Mouse (Mus musculus): ENCODE measurements around the gene Myoz1. TPM values are rescaled to one million over a fixed set of nuclear protein-coding genes. Genes with fewer than 3 reads are reported as not detected.

The Myoz1 gene
- polyA plus RNA-seq, 1 experiment from 2014 or later = 23.6 TPM

DNA sequence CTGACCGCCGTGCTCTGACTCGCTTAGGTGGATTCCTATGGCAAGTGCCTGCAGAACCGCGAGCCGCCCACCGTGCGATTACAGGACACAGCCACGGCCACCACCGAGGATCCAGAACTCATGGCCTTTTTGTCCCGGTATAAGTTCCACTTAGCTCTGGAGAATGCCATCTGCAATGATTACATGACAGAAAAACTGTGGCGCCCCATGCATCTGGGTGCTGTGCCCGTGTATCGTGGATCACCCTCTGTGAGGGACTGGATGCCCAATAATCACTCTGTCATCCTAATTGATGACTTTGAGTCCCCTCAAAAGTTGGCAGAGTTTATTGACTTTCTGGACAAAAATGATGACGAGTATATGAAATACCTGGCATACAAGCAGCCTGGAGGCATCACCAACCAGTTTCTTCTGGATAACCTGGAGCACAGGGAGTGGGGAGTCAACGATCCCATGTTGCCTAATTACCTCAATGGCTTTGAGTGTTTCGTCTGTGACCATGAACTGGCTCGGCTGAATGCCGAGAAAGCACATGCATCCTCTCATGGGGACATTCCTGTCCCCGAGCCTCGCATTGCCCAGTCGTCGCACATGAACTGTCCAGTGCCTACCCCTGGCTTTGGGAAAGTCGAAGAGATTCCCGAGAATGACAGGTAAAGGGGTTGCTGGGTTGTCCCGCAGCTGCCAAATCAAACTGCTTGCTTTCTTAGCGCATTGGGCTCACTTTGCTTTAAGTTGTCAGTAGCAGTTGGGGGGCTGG lies 39.6 kb upstream of the Myoz1 start:
- peak overlapping the region; percentile 78 for H3K4me2 ChIP-seq
- H3K27me3 ChIP-seq (ENCODE audit: control insufficient read depth, insufficient read depth, low read length) = no peaks in the 10 kb centered on the region
- peak overlapping the region; percentile 75 for H3K4me3 ChIP-seq (ENCODE audit: low read depth, low read length)
- peaks cover 31% of the 10 kb centered on the region for H3K4me1 ChIP-seq (ENCODE audit: control insufficient read depth, insufficient read depth, low read length)
- H3K9ac ChIP-seq (ENCODE audit: low read depth, low read length) = peak overlapping the region; percentile 80
- ATAC-seq (replicated peaks; ENCODE audit: insufficient number of reproducible peaks, low FRiP score, low TSS enrichment) = no peak
- WGBS (ENCODE audit: insufficient replicate concordance) = 15% methylated on average over 27 of the region's 27 CpGs
- H3K36me3 ChIP-seq (ENCODE audit: control insufficient read depth, insufficient read depth, low read length) = peaks cover 24% of the 10 kb centered on the region
- H3K27ac ChIP-seq (ENCODE audit: low read depth, low read length) = peak overlapping the region; percentile 93
- H3K9me3 ChIP-seq (replicated peaks; ENCODE audit: control insufficient read depth, low read length) = no peaks in the 10 kb centered on the region

DNA sequence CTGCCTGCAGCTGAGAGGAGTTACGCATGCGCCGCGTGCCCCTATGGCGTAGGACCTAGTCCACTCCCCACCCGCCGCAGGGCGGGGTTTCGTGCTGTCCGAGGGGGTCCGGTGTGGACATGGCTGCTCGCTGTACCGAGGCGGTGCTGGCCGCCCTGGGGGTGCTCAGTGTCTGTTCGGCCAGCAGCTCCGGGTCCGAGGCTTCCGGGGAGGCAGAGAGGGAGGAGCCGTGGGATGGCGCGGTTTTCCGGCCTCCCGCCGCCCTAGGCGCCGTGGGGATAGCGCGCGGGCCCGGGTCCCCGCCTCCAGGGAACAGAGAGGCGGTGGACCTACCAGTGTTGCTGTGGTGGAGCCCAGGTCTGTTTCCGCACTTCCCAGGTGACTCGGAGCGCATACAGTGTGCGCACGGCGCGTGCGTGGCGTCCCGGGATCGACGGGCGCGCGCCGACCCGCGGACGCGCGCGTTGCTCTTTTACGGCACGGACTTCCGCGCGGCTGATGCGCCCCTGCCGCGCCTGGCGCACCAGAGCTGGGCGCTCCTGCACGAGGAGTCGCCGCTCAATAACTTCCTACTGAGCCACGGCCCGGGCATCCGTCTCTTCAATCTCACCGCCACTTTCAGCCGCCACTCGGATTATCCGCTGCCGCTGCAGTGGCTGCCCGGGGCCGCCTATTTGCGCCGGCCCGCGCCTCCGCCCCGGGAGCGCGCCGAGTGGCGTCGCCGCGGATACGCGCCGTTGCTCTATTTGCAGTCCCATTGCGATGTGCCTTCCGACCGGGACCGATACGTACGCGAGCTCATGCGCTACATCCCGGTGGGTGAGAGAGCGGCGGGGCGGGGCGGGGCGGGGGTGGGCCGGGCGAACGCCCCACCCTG lies 38.8 kb upstream of the Myoz1 start, which contains the start of gene Fut11:
TSS of gene Fut11 (plus strand) at position 85 of the 877 bp plus-strand sequence.
- H3K4me3 ChIP-seq (ENCODE audit: low read depth, low read length) = peak within 1 kb of the TSS; percentile 75
- H3K4me1 ChIP-seq (ENCODE audit: control insufficient read depth, insufficient read depth, low read length) = peaks cover 31% of the 10 kb centered on the region
- peak within 1 kb of the TSS; percentile 80 for H3K9ac ChIP-seq (ENCODE audit: low read depth, low read length)
- no peaks in the 10 kb centered on the region for H3K9me3 ChIP-seq (replicated peaks; ENCODE audit: control insufficient read depth, low read length)
- peaks cover 24% of the 10 kb centered on the region for H3K36me3 ChIP-seq (ENCODE audit: control insufficient read depth, insufficient read depth, low read length)
- no peaks in the 10 kb centered on the region for H3K27me3 ChIP-seq (ENCODE audit: control insufficient read depth, insufficient read depth, low read length)
- ATAC-seq (replicated peaks; ENCODE audit: insufficient number of reproducible peaks, low FRiP score, low TSS enrichment) = peak; percentile 87
- peak within 1 kb of the TSS; percentile 93 for H3K27ac ChIP-seq (ENCODE audit: low read depth, low read length)
- under 1% methylated on average over 110 of the region's 111 CpGs for WGBS (ENCODE audit: insufficient replicate concordance)
- peak within 1 kb of the TSS; percentile 78 for H3K4me2 ChIP-seq

DNA sequence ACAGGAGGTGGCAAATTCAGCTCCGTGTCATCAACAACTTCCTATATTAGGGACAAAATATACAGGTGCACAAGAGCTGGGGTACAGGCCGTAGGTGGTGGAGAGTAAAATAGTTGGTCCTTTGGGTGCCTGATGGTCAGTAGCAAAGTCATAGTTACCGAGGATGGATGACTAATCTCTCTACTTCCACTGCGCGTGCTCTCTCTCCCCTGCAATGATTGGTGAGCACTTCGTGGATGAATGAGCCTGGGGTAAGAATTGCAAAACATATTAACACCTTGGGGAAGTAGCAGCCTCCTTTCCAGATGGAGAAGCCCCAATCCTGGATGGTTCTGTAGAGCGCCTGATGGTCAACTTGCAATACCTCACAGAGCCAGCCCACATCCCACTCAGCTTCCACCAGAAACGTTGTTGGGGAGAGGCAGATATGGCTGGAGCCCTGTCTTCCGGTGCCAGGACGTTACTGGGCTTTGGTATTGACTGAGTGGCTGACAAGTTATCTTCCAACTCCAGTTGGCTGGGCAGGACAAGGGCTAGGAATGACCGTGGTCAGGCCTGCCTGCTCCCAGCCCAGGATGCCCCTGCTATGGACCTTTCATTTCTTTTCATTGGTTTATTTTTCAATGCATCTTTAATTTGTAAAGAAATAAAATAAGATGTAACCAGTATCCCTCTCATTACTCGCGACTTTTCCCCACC lies 38.0 kb upstream of the Myoz1 start:
- Histone ChIP-seq H3K9me3 (replicated peaks; ENCODE audit: control insufficient read depth, low read length) (no peaks in the 10 kb centered on the region), H3K36me3 (ENCODE audit: control insufficient read depth, insufficient read depth, low read length) (peaks cover 32% of the 10 kb centered on the region), H3K4me3 (ENCODE audit: low read depth, low read length) (peak overlapping the region; percentile 75), H3K27ac (ENCODE audit: low read depth, low read length) (peak overlapping the region; percentile 93), H3K4me1 (ENCODE audit: control insufficient read depth, insufficient read depth, low read length) (peaks cover 31% of the 10 kb centered on the region), H3K9ac (ENCODE audit: low read depth, low read length) (peak overlapping the region; percentile 80), H3K27me3 (ENCODE audit: control insufficient read depth, insufficient read depth, low read length) (no peaks in the 10 kb centered on the region), H3K4me2 (peak overlapping the region; percentile 78)
- ATAC-seq (replicated peaks; ENCODE audit: insufficient number of reproducible peaks, low FRiP score, low TSS enrichment) = peak; percentile 36
- 44% methylated on average over 13 of the region's 13 CpGs for WGBS (ENCODE audit: insufficient replicate concordance)

DNA sequence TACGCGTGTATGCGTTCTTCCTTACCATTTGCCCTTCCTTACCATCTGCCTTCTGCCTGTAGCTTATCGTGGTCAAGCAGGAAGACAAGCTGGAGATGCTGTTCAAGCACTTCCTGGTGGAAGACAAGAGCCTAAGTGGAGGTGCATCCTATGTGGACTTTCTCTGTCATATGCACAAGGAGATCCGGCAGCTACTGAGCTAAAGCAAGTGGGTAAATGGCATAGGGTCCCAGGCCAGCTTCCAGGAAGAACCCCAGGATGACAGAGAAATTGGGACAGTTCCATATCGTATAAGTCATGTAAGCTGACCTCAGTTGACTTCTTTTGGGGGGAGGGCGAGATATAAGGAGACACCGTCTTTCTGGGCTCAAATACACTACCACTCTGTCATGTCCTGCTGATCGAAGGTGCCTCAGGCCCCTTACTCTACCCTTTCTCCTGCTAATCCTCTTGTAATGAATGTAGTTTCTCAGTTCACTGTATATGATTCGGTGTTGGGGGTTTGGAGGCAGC lies 37.3 kb upstream of the Myoz1 start:
- H3K27me3 ChIP-seq (ENCODE audit: control insufficient read depth, insufficient read depth, low read length) = no peaks in the 10 kb centered on the region
- no peak overlapping the region for H3K9ac ChIP-seq (ENCODE audit: low read depth, low read length)
- WGBS (ENCODE audit: insufficient replicate concordance) = 81% methylated on average over 10 of the region's 10 CpGs
- peaks cover 39% of the 10 kb centered on the region for H3K36me3 ChIP-seq (ENCODE audit: control insufficient read depth, insufficient read depth, low read length)
- H3K4me1 ChIP-seq (ENCODE audit: control insufficient read depth, insufficient read depth, low read length) = peaks cover 29% of the 10 kb centered on the region
- no peak overlapping the region; the same call in 1 of the 2 replicates for H3K4me2 ChIP-seq
- H3K9me3 ChIP-seq (replicated peaks; ENCODE audit: control insufficient read depth, low read length) = no peaks in the 10 kb centered on the region
- peak overlapping the region; percentile 5; the same call in 1 of the 2 replicates for H3K27ac ChIP-seq (ENCODE audit: low read depth, low read length)
- no peak for ATAC-seq (replicated peaks; ENCODE audit: insufficient number of reproducible peaks, low FRiP score, low TSS enrichment)
- no peak overlapping the region for H3K4me3 ChIP-seq (ENCODE audit: low read depth, low read length)

DNA sequence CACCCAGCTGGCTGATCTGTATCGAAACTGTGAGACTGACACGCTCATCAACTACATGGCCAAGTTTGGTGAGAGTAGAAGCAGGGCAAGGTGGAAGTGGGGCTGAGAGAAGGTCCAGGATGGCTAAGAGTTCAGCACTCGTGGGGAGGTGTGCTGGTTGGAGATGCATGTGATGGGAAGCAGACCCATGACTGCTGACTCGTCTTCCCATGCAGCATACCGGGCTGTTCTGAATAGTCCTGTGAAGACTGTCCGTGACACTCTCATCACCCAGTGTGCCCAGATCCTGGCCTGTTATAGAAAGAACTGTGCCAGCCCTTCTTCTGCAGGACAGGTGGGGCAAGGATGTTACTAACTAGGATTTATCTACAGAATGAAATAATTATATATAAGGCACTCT lies 35.4 kb upstream of the Myoz1 start:
- H3K9ac ChIP-seq (ENCODE audit: low read depth, low read length) = no peak overlapping the region
- H3K36me3 ChIP-seq (ENCODE audit: control insufficient read depth, insufficient read depth, low read length) = peaks cover 57% of the 10 kb centered on the region
- ATAC-seq (replicated peaks; ENCODE audit: insufficient number of reproducible peaks, low FRiP score, low TSS enrichment) = no peak
- H3K27me3 ChIP-seq (ENCODE audit: control insufficient read depth, insufficient read depth, low read length) = no peaks in the 10 kb centered on the region
- H3K9me3 ChIP-seq (replicated peaks; ENCODE audit: control insufficient read depth, low read length) = no peaks in the 10 kb centered on the region
- H3K4me1 ChIP-seq (ENCODE audit: control insufficient read depth, insufficient read depth, low read length) = peaks cover 16% of the 10 kb centered on the region
- 93% methylated on average over 6 of the region's 6 CpGs for WGBS (ENCODE audit: insufficient replicate concordance)
- H3K4me2 ChIP-seq = no peak overlapping the region
- H3K27ac ChIP-seq (ENCODE audit: low read depth, low read length) = no peak overlapping the region
- no peak overlapping the region for H3K4me3 ChIP-seq (ENCODE audit: low read depth, low read length)

DNA sequence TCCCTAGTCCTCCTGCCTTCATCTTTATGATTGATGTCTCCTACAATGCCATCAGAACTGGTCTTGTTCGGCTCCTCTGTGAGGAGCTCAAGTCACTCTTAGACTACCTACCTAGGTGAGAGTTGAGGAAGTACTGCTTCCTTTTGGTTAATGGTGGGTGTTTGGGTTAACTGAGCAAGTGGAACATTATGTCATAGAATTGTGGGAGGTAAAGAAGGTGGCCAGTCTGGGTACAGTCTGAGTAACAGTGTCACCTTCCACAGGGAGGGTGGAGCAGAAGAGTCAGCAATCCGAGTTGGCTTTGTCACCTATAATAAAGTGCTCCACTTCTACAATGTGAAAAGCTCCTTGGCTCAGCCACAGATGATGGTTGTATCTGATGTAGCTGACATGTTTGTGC lies 32.7 kb upstream of the Myoz1 start:
- 86% methylated on average over 2 of the region's 2 CpGs for WGBS (ENCODE audit: insufficient replicate concordance)
- no peak for ATAC-seq (replicated peaks; ENCODE audit: insufficient number of reproducible peaks, low FRiP score, low TSS enrichment)
- H3K4me1 ChIP-seq (ENCODE audit: control insufficient read depth, insufficient read depth, low read length) = peaks cover 2% of the 10 kb centered on the region; the same call in 1 of the 2 replicates
- no peak overlapping the region for H3K4me3 ChIP-seq (ENCODE audit: low read depth, low read length)
- H3K4me2 ChIP-seq = no peak overlapping the region
- peaks cover 83% of the 10 kb centered on the region for H3K36me3 ChIP-seq (ENCODE audit: control insufficient read depth, insufficient read depth, low read length)
- no peak overlapping the region for H3K27ac ChIP-seq (ENCODE audit: low read depth, low read length)
- H3K9ac ChIP-seq (ENCODE audit: low read depth, low read length) = no peak overlapping the region
- H3K9me3 ChIP-seq (replicated peaks; ENCODE audit: control insufficient read depth, low read length) = no peaks in the 10 kb centered on the region
- no peaks in the 10 kb centered on the region for H3K27me3 ChIP-seq (ENCODE audit: control insufficient read depth, insufficient read depth, low read length)

DNA sequence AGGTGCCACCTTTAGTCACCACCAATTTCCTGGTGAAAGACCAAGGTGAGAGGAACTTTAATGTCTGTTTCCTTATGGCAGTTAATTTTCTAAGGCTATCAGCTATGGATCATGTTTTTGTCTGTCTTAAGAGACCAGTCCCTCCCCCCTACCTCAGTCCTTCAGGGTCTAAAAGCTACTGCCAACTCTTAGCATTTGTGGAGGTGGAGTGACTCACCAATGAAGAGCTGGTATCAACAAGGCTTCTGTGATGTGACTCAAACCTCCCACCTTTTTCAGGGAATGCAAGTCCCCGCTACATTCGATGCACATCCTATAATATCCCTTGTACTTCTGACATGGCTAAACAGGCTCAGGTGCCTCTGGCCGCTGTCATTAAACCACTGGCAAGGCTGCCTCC lies 30.2 kb upstream of the Myoz1 start:
- ATAC-seq (replicated peaks; ENCODE audit: insufficient number of reproducible peaks, low FRiP score, low TSS enrichment) = no peak

DNA sequence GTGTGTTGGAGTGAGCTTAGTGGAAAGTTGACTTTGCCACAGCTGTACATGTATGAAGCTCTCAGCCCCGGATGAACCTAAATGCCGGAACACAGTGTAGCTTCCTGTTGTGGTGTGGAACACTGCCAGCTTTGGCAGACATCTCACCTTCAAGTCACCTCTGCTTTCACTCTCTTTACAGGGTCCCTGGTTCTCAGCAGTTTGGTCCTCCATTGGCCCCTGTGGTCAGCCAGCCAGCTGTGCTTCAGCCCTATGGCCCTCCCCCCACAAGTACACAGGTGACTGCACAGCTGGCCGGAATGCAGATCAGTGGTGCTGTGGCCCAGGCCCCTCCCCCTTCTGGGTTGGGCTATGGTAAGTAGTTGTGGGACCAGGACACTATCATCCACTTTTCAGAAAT lies 26.2 kb upstream of the Myoz1 start:
- Histone ChIP-seq H3K27ac (ENCODE audit: low read depth, low read length) (no peak overlapping the region), H3K27me3 (ENCODE audit: control insufficient read depth, insufficient read depth, low read length) (no peaks in the 10 kb centered on the region), H3K4me3 (ENCODE audit: low read depth, low read length) (no peak overlapping the region), H3K9ac (ENCODE audit: low read depth, low read length) (no peak overlapping the region), H3K36me3 (ENCODE audit: control insufficient read depth, insufficient read depth, low read length) (peaks cover 76% of the 10 kb centered on the region), H3K4me2 (no peak overlapping the region), H3K9me3 (replicated peaks; ENCODE audit: control insufficient read depth, low read length) (no peaks in the 10 kb centered on the region), H3K4me1 (ENCODE audit: control insufficient read depth, insufficient read depth, low read length) (peaks cover 4% of the 10 kb centered on the region; the same call in 1 of the 2 replicates)
- 0 out of 2 replicates have a peak, but pooled peaks have one; percentile 61 for ATAC-seq (replicated peaks; ENCODE audit: insufficient number of reproducible peaks, low FRiP score, low TSS enrichment)
- 73% methylated on average over 3 of the region's 3 CpGs for WGBS (ENCODE audit: insufficient replicate concordance)

More for the DNA sequence above, 30.2 kb upstream of the Myoz1 start:
- peaks cover 85% of the 10 kb centered on the region for H3K36me3 ChIP-seq (ENCODE audit: control insufficient read depth, insufficient read depth, low read length)
- H3K27ac ChIP-seq (ENCODE audit: low read depth, low read length) = no peak overlapping the region
- no peak overlapping the region for H3K4me2 ChIP-seq
- H3K4me1 ChIP-seq (ENCODE audit: control insufficient read depth, insufficient read depth, low read length) = peaks cover 4% of the 10 kb centered on the region; the same call in 1 of the 2 replicates
- no peak overlapping the region for H3K9ac ChIP-seq (ENCODE audit: low read depth, low read length)
- H3K27me3 ChIP-seq (ENCODE audit: control insufficient read depth, insufficient read depth, low read length) = no peaks in the 10 kb centered on the region
- no peak overlapping the region for H3K4me3 ChIP-seq (ENCODE audit: low read depth, low read length)
- 91% methylated on average over 3 of the region's 3 CpGs for WGBS (ENCODE audit: insufficient replicate concordance)
- no peaks in the 10 kb centered on the region for H3K9me3 ChIP-seq (replicated peaks; ENCODE audit: control insufficient read depth, low read length)
